Mouse (Mus musculus): Measurements from ENCODE around the gene Serpinb7.

Serpinb7 gene

GRCm38 (mm10) chr1:107399355-107399754 is at the start of gene Serpinb7:
TSS of gene Serpinb7 (plus strand) at chr1:107399655.
- no peak for DNase-seq (ENCODE audit: low spot score)

- DNase-seq (ENCODE audit: low spot score): no peak
Observed at GRCm38 (mm10) chr1:107350392-107350791, 49.1 kb upstream of the Serpinb7 start.

GRCm38 (mm10) chr1:107351115-107351514 is 48.3 kb upstream of the Serpinb7 start:
- no peak for DNase-seq (ENCODE audit: low spot score)

GRCm38 (mm10) chr1:107353046-107353445 is 46.4 kb upstream of the Serpinb7 start:
- no peak for DNase-seq (ENCODE audit: low spot score)

GRCm38 (mm10) chr1:107360898-107361297 is 38.6 kb upstream of the Serpinb7 start, which contains the start of gene Serpinb11:
TSS of gene Serpinb11 (plus strand) at chr1:107361198.
- DNase-seq (ENCODE audit: low spot score): no peak

GRCm38 (mm10) chr1:107365973-107366372 is 33.5 kb upstream of the Serpinb7 start:
- DNase-seq (ENCODE audit: low spot score): no peak

GRCm38 (mm10) chr1:107368944-107369343 is 30.5 kb upstream of the Serpinb7 start:
- DNase-seq (ENCODE audit: low spot score): no peak

GRCm38 (mm10) chr1:107376952-107377351 is 22.5 kb upstream of the Serpinb7 start:
- DNase-seq (ENCODE audit: low spot score): no peak

GRCm38 (mm10) chr1:107378368-107378767 is 21.1 kb upstream of the Serpinb7 start:
- no peak for DNase-seq (ENCODE audit: low spot score)

GRCm38 (mm10) chr1:107381491-107381890 is 18.0 kb upstream of the Serpinb7 start:
- DNase-seq (ENCODE audit: low spot score): no peak

- no peak for DNase-seq (ENCODE audit: low spot score)
Observed at GRCm38 (mm10) chr1:107382404-107382803, 17.1 kb upstream of the Serpinb7 start.

GRCm38 (mm10) chr1:107384532-107384931 is 14.9 kb upstream of the Serpinb7 start:
- no peak for DNase-seq (ENCODE audit: low spot score)

GRCm38 (mm10) chr1:107389753-107390152 is 9.7 kb upstream of the Serpinb7 start:
- DNase-seq (ENCODE audit: low spot score): no peak

GRCm38 (mm10) chr1:107397481-107397880 is 2.0 kb upstream of the Serpinb7 start:
- DNase-seq (ENCODE audit: low spot score): no peak

GRCm38 (mm10) chr1:107402082-107402481 is 2.6 kb downstream of the Serpinb7 start:
- no peak for DNase-seq (ENCODE audit: low spot score)

- DNase-seq (ENCODE audit: low spot score): no peak
Observed at GRCm38 (mm10) chr1:107414650-107415049, 15.2 kb downstream of the Serpinb7 start.

GRCm38 (mm10) chr1:107422487-107422886 is 23.0 kb downstream of the Serpinb7 start:
- DNase-seq (ENCODE audit: low spot score): no peak

GRCm38 (mm10) chr1:107431253-107431652 is 31.8 kb downstream of the Serpinb7 start:
- no peak for DNase-seq (ENCODE audit: low spot score)

- DNase-seq (ENCODE audit: low spot score): no peak
Observed at GRCm38 (mm10) chr1:107435528-107435927, 36.1 kb downstream of the Serpinb7 start.

GRCm38 (mm10) chr1:107439462-107439861 is 40.0 kb downstream of the Serpinb7 start:
- no peak for DNase-seq (ENCODE audit: low spot score)

- DNase-seq (ENCODE audit: low spot score): no peak
Observed at GRCm38 (mm10) chr1:107445352-107445751, 45.9 kb downstream of the Serpinb7 start.

GRCm38 (mm10) chr1:107447228-107447931 is 47.9 kb downstream of the Serpinb7 start:
- no peak for DNase-seq (ENCODE audit: low spot score)

- no peak for DNase-seq (ENCODE audit: low spot score)
Observed at GRCm38 (mm10) chr1:107479909-107480308, 80.5 kb downstream of the Serpinb7 start.

- peak; percentile 59 for DNase-seq (ENCODE audit: low spot score)
Observed at GRCm38 (mm10) chr1:107481452-107481851, 82.0 kb downstream of the Serpinb7 start.
